Mouse (Mus musculus) Muller cell, postnatal 12 days (primary cell): Measurements from ENCODE around the gene Cpm.
"Not testable (repeated sequence)": the region's sequence is repeated elsewhere in the genome, so short reads cannot be mapped to it uniquely, and the experiment has no call there.

Experiments used
- DNase-seq: peaks from one replicate; pipeline ENCODE4 v3.0.0-alpha.2; 2015; ENCODE audit errors: inconsistent ontology term

Gene Cpm

GRCm38 (mm10) chr10:117629169-117629971, at the start of gene Cpm:
Gene Cpm (plus strand): TSS chr10:117629500.
- DNase-seq: peak; percentile 92

- DNase-seq: no peak
These were observed 49.5 kb upstream of the Cpm start for GRCm38 (mm10) chr10:117579771-117580284.

GRCm38 (mm10) chr10:117580405-117580804, 48.9 kb upstream of the Cpm start:
- DNase-seq: no peak

- DNase-seq: no peak
These were observed 48.1 kb upstream of the Cpm start for GRCm38 (mm10) chr10:117581007-117581752.

- DNase-seq: no peak
These were observed 47.6 kb upstream of the Cpm start for GRCm38 (mm10) chr10:117581753-117582062.

- no peak for DNase-seq
These were observed 45.9 kb upstream of the Cpm start for GRCm38 (mm10) chr10:117583155-117584061.

GRCm38 (mm10) chr10:117584102-117584501, 45.2 kb upstream of the Cpm start:
- no peak for DNase-seq

GRCm38 (mm10) chr10:117584566-117585515, 44.5 kb upstream of the Cpm start:
- DNase-seq: no peak

- no peak for DNase-seq
These were observed 43.5 kb upstream of the Cpm start for GRCm38 (mm10) chr10:117585600-117586299.

- DNase-seq: no peak
These were observed 42.4 kb upstream of the Cpm start for GRCm38 (mm10) chr10:117586859-117587258.

- no peak for DNase-seq
These were observed 42.0 kb upstream of the Cpm start for GRCm38 (mm10) chr10:117587335-117587734.

- not testable (repeated sequence) for DNase-seq
These were observed 40.7 kb upstream of the Cpm start for GRCm38 (mm10) chr10:117588416-117589143.

GRCm38 (mm10) chr10:117589144-117589940, 40.0 kb upstream of the Cpm start:
- no peak for DNase-seq

- no peak for DNase-seq
These were observed 38.7 kb upstream of the Cpm start for GRCm38 (mm10) chr10:117590331-117591301.

- no peak for DNase-seq
These were observed 37.5 kb upstream of the Cpm start for GRCm38 (mm10) chr10:117591766-117592165.

GRCm38 (mm10) chr10:117592306-117593040, 36.8 kb upstream of the Cpm start:
- DNase-seq: no peak
